Mouse (Mus musculus): ENCODE results near the gene Gm21885. TPM values are rescaled to one million over a fixed set of nuclear protein-coding genes. Genes with fewer than 3 reads are reported as not detected.

The Gm21885 gene
- 0.27 TPM in 1 of 2 replicates, not detected in the other for polyA plus RNA-seq (2015; fragmentation: Nextera tagmentation; extraction: Ambion mirVana)

GRCm38 (mm10) chr11:94281199-94282181 lies at the start of gene Gm21885:
Gene Gm21885 (plus strand): TSS chr11:94281873.
- no peak within 1 kb of the TSS for H3K4me2 ChIP-seq
- H3K27me3 ChIP-seq = no peaks in the 10 kb centered on the region
- H3K4me1 ChIP-seq (replicated peaks) = peaks cover 9% of the 10 kb centered on the region
- no peak for ATAC-seq (ENCODE audit: low read depth)
- 0 out of 2 replicates have a peak within 1 kb of the TSS, but pooled peaks have one; percentile 38 for H3K9ac ChIP-seq
- H3K36me3 ChIP-seq = peaks cover 29% of the 10 kb centered on the region
- H3K27ac ChIP-seq (replicated peaks) = no peak within 1 kb of the TSS
- no peaks in the 10 kb centered on the region for H3K9me3 ChIP-seq
- no peak within 1 kb of the TSS for H3K4me3 ChIP-seq
- 84% methylated on average over 11 of the region's 11 CpGs for WGBS

- 66% methylated on average over 6 of the region's 6 CpGs for WGBS
- H3K4me1 ChIP-seq (replicated peaks) = peaks cover 16% of the 10 kb centered on the region
- H3K9me3 ChIP-seq = no peaks in the 10 kb centered on the region
- no peaks in the 10 kb centered on the region for H3K27me3 ChIP-seq
- H3K36me3 ChIP-seq = no peaks in the 10 kb centered on the region
- no peak overlapping the region for H3K4me3 ChIP-seq
- no peak overlapping the region for H3K27ac ChIP-seq (replicated peaks)
- H3K9ac ChIP-seq = no peak overlapping the region
- no peak for ATAC-seq (ENCODE audit: low read depth)
- no peak overlapping the region for H3K4me2 ChIP-seq
These were observed 48.3 kb upstream of the Gm21885 start for GRCm38 (mm10) chr11:94233405-94233804.

GRCm38 (mm10) chr11:94234380-94234779 lies 47.3 kb upstream of the Gm21885 start:
- Histone ChIP-seq H3K36me3 (no peaks in the 10 kb centered on the region), H3K27ac (replicated peaks) (no peak overlapping the region), H3K4me1 (replicated peaks) (peaks cover 13% of the 10 kb centered on the region), H3K4me3 (no peak overlapping the region), H3K9me3 (no peaks in the 10 kb centered on the region), H3K9ac (no peak overlapping the region), H3K27me3 (no peaks in the 10 kb centered on the region), H3K4me2 (no peak overlapping the region)
- WGBS = 95% methylated on average over 12 of the region's 12 CpGs
- no peak for ATAC-seq (ENCODE audit: low read depth)

- H3K9me3 ChIP-seq = no peaks in the 10 kb centered on the region
- no peaks in the 10 kb centered on the region for H3K36me3 ChIP-seq
- H3K4me2 ChIP-seq = no peak overlapping the region
- H3K4me3 ChIP-seq = no peak overlapping the region
- no peak for ATAC-seq (ENCODE audit: low read depth)
- H3K27ac ChIP-seq (replicated peaks) = no peak overlapping the region
- peaks cover 16% of the 10 kb centered on the region for H3K4me1 ChIP-seq (replicated peaks)
- H3K9ac ChIP-seq = no peak overlapping the region
- WGBS = 88% methylated on average over 8 of the region's 8 CpGs
- H3K27me3 ChIP-seq = no peaks in the 10 kb centered on the region
These were observed 46.8 kb upstream of the Gm21885 start for GRCm38 (mm10) chr11:94234857-94235256.

GRCm38 (mm10) chr11:94236074-94236473 lies 45.6 kb upstream of the Gm21885 start:
- Histone ChIP-seq H3K27me3 (no peaks in the 10 kb centered on the region), H3K9me3 (no peaks in the 10 kb centered on the region), H3K4me1 (replicated peaks) (peaks cover 20% of the 10 kb centered on the region), H3K27ac (replicated peaks) (peak overlapping the region; percentile 82), H3K36me3 (no peaks in the 10 kb centered on the region), H3K9ac (0 out of 2 replicates have a peak overlapping the region, but pooled peaks have one; percentile 38), H3K4me2 (no peak overlapping the region), H3K4me3 (no peak overlapping the region)
- peak; percentile 83 for ATAC-seq (ENCODE audit: low read depth)
- 26% methylated on average over 3 of the region's 3 CpGs for WGBS

GRCm38 (mm10) chr11:94238786-94239185 lies 42.9 kb upstream of the Gm21885 start:
- no peak for ATAC-seq (ENCODE audit: low read depth)
- no peak overlapping the region for H3K4me3 ChIP-seq
- no peaks in the 10 kb centered on the region for H3K9me3 ChIP-seq
- peaks cover 37% of the 10 kb centered on the region for H3K4me1 ChIP-seq (replicated peaks)
- H3K36me3 ChIP-seq = no peaks in the 10 kb centered on the region
- H3K27me3 ChIP-seq = no peaks in the 10 kb centered on the region
- H3K4me2 ChIP-seq = no peak overlapping the region
- 95% methylated on average over 8 of the region's 8 CpGs for WGBS
- H3K9ac ChIP-seq = no peak overlapping the region
- H3K27ac ChIP-seq (replicated peaks) = no peak overlapping the region

- no peak overlapping the region for H3K4me3 ChIP-seq
- H3K36me3 ChIP-seq = no peaks in the 10 kb centered on the region
- no peaks in the 10 kb centered on the region; the same call in 1 of the 2 replicates for H3K27me3 ChIP-seq
- WGBS = 48% methylated on average over 9 of the region's 9 CpGs
- H3K9ac ChIP-seq = no peak overlapping the region
- H3K4me2 ChIP-seq = no peak overlapping the region
- no peaks in the 10 kb centered on the region for H3K9me3 ChIP-seq
- no peak for ATAC-seq (ENCODE audit: low read depth)
- peaks cover 44% of the 10 kb centered on the region for H3K4me1 ChIP-seq (replicated peaks)
- H3K27ac ChIP-seq (replicated peaks) = no peak overlapping the region
These were observed 42.0 kb upstream of the Gm21885 start for GRCm38 (mm10) chr11:94239706-94240105.

GRCm38 (mm10) chr11:94242760-94243421 lies 38.8 kb upstream of the Gm21885 start:
- peak; percentile 46 for ATAC-seq (ENCODE audit: low read depth)
- Histone ChIP-seq H3K4me1 (replicated peaks) (peaks cover 56% of the 10 kb centered on the region), H3K27ac (replicated peaks) (peak overlapping the region; percentile 7; the same call in 1 of the 2 replicates), H3K9ac (peak overlapping the region; percentile 43), H3K27me3 (no peaks in the 10 kb centered on the region; the same call in 1 of the 2 replicates), H3K4me3 (peak overlapping the region; percentile 13), H3K4me2 (peak overlapping the region; percentile 49), H3K36me3 (no peaks in the 10 kb centered on the region), H3K9me3 (no peaks in the 10 kb centered on the region)
- 2% methylated on average over 29 of the region's 29 CpGs for WGBS

GRCm38 (mm10) chr11:94243422-94244180 lies 38.1 kb upstream of the Gm21885 start:
- H3K4me3 ChIP-seq = peak overlapping the region; percentile 13; the same call in 1 of the 2 replicates
- H3K27ac ChIP-seq (replicated peaks) = peak overlapping the region; percentile 7; the same call in 1 of the 2 replicates
- H3K4me2 ChIP-seq = peak overlapping the region; percentile 49
- peak overlapping the region; percentile 43; the same call in 1 of the 2 replicates for H3K9ac ChIP-seq
- H3K9me3 ChIP-seq = no peaks in the 10 kb centered on the region
- no peaks in the 10 kb centered on the region; the same call in 1 of the 2 replicates for H3K27me3 ChIP-seq
- H3K36me3 ChIP-seq = no peaks in the 10 kb centered on the region
- no peak for ATAC-seq (ENCODE audit: low read depth)
- 36% methylated on average over 15 of the region's 15 CpGs for WGBS
- peaks cover 56% of the 10 kb centered on the region for H3K4me1 ChIP-seq (replicated peaks)

- no peak for ATAC-seq (ENCODE audit: low read depth)
- no peaks in the 10 kb centered on the region; the same call in 1 of the 2 replicates for H3K27me3 ChIP-seq
- H3K9me3 ChIP-seq = no peaks in the 10 kb centered on the region
- 68% methylated on average over 9 of the region's 9 CpGs for WGBS
- H3K4me3 ChIP-seq = no peak overlapping the region
- H3K27ac ChIP-seq (replicated peaks) = no peak overlapping the region
- H3K9ac ChIP-seq = no peak overlapping the region
- no peak overlapping the region for H3K4me2 ChIP-seq
- H3K4me1 ChIP-seq (replicated peaks) = peaks cover 56% of the 10 kb centered on the region
- no peaks in the 10 kb centered on the region for H3K36me3 ChIP-seq
These were observed 37.3 kb upstream of the Gm21885 start for GRCm38 (mm10) chr11:94244385-94244784.

- peaks cover 49% of the 10 kb centered on the region for H3K4me1 ChIP-seq (replicated peaks)
- WGBS = 38% methylated on average over 17 of the region's 17 CpGs
- peak within 1 kb of the TSS; percentile 80 for H3K27ac ChIP-seq (replicated peaks)
- H3K27me3 ChIP-seq = no peaks in the 10 kb centered on the region; the same call in 1 of the 2 replicates
- no peaks in the 10 kb centered on the region for H3K9me3 ChIP-seq
- ATAC-seq (ENCODE audit: low read depth) = peak; percentile 83
- H3K4me3 ChIP-seq = no peak within 1 kb of the TSS
- H3K4me2 ChIP-seq = no peak within 1 kb of the TSS
- peak within 1 kb of the TSS; percentile 12; the same call in 1 of the 2 replicates for H3K9ac ChIP-seq
- H3K36me3 ChIP-seq = no peaks in the 10 kb centered on the region
These were observed 35.5 kb upstream of the Gm21885 start, which contains the start of gene Wfikkn2 for GRCm38 (mm10) chr11:94245955-94246788. Gene Wfikkn2 (minus strand): TSS chr11:94246005.
